Mouse (Mus musculus): ENCODE measurements at regions not wholly inside any gene's neighbourhood (a gene's known extent, or its start where the extent isn't known, plus 50 kb on each side); places are given as distances from the start of the nearest gene placed in this dataset.

GRCm38 (mm10) chr14:46260291-46260980, 118.8 kb upstream of the Gm15217 start:
- Histone ChIP-seq H3K9me3 (no peaks in the 10 kb centered on the region), H3K27me3 (replicated peaks) (no peaks in the 10 kb centered on the region), H3K36me3 (no peaks in the 10 kb centered on the region), H3K4me2 (no peak overlapping the region), H3K4me1 (peaks cover 25% of the 10 kb centered on the region), H3K9ac (no peak overlapping the region), H3K4me3 (no peak overlapping the region), H3K27ac (replicated peaks) (no peak overlapping the region)
- WGBS = 67% methylated on average over 4 of the region's 4 CpGs
- no peak for ATAC-seq (ENCODE audit: extremely low read depth, insufficient number of reproducible peaks, low FRiP score, low TSS enrichment)

GRCm38 (mm10) chr14:46275455-46275854, 103.8 kb upstream of the Gm15217 start:
- no peak for ATAC-seq (ENCODE audit: extremely low read depth, insufficient number of reproducible peaks, low FRiP score, low TSS enrichment)
- no peak overlapping the region for H3K27ac ChIP-seq (replicated peaks)
- H3K4me1 ChIP-seq = no peaks in the 10 kb centered on the region
- WGBS = 89% methylated on average over 10 of the region's 10 CpGs
- H3K4me2 ChIP-seq = no peak overlapping the region
- H3K36me3 ChIP-seq = no peaks in the 10 kb centered on the region
- H3K9me3 ChIP-seq = no peaks in the 10 kb centered on the region
- H3K27me3 ChIP-seq (replicated peaks) = no peaks in the 10 kb centered on the region
- H3K9ac ChIP-seq = no peak overlapping the region
- no peak overlapping the region for H3K4me3 ChIP-seq

- Histone ChIP-seq H3K9me3 (no peaks in the 10 kb centered on the region), H3K9ac (no peak overlapping the region), H3K4me3 (no peak overlapping the region), H3K27me3 (replicated peaks) (no peaks in the 10 kb centered on the region), H3K36me3 (no peaks in the 10 kb centered on the region), H3K4me2 (no peak overlapping the region), H3K4me1 (no peaks in the 10 kb centered on the region), H3K27ac (replicated peaks) (no peak overlapping the region)
- WGBS = 78% methylated on average over 6 of the region's 6 CpGs
- no peak for ATAC-seq (ENCODE audit: extremely low read depth, insufficient number of reproducible peaks, low FRiP score, low TSS enrichment)
Measured at GRCm38 (mm10) chr14:46276926-46277831, 102.0 kb upstream of the Gm15217 start.

GRCm38 (mm10) chr14:46277832-46278611, 101.2 kb upstream of the Gm15217 start:
- no peak overlapping the region for H3K4me3 ChIP-seq
- ATAC-seq (ENCODE audit: extremely low read depth, insufficient number of reproducible peaks, low FRiP score, low TSS enrichment) = no peak
- H3K9me3 ChIP-seq = no peaks in the 10 kb centered on the region
- H3K27ac ChIP-seq (replicated peaks) = no peak overlapping the region
- no peaks in the 10 kb centered on the region for H3K36me3 ChIP-seq
- 80% methylated on average over 9 of the region's 9 CpGs for WGBS
- H3K27me3 ChIP-seq (replicated peaks) = no peaks in the 10 kb centered on the region
- no peak overlapping the region for H3K4me2 ChIP-seq
- no peaks in the 10 kb centered on the region for H3K4me1 ChIP-seq
- no peak overlapping the region for H3K9ac ChIP-seq

- H3K4me1 ChIP-seq = peaks cover 16% of the 10 kb centered on the region
- no peaks in the 10 kb centered on the region for H3K36me3 ChIP-seq
- H3K27me3 ChIP-seq (replicated peaks) = no peaks in the 10 kb centered on the region
- H3K9me3 ChIP-seq = 0 out of 2 replicates have a peak, but pooled peaks cover 4% of the 10 kb centered on the region
- no peak for ATAC-seq (ENCODE audit: extremely low read depth, insufficient number of reproducible peaks, low FRiP score, low TSS enrichment)
- H3K4me2 ChIP-seq = no peak overlapping the region
- H3K27ac ChIP-seq (replicated peaks) = peak overlapping the region; percentile 4; the same call in 1 of the 2 replicates
- no peak overlapping the region for H3K9ac ChIP-seq
- 40% methylated on average over 2 of the region's 2 CpGs for WGBS
- H3K4me3 ChIP-seq = no peak overlapping the region
Measured at GRCm38 (mm10) chr14:46292398-46292797, 86.8 kb upstream of the Gm15217 start.

DNA sequence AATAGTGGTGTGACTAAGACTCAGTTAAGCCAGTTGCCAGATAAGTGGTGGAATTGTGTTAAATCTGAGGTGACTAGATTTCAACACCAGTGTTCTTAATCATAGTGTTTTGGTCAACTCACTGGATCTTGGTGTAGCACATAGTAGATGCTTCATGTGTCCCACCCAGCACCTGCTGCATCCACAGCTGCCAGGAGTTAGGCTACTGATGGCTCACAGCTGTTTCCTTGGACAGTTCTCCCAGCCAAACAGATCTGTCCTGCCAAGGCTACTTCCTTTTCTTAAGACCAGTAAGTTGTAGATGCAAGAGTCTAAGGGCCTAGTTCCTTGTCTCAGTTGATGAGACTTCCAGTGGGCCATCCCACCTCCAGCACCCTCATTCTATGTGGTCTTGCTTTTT, 82.9 kb upstream of the Gm15217 start:
- Histone ChIP-seq H3K27ac (replicated peaks) (no peak overlapping the region), H3K4me3 (no peak overlapping the region), H3K36me3 (no peaks in the 10 kb centered on the region), H3K27me3 (replicated peaks) (no peaks in the 10 kb centered on the region), H3K9me3 (0 out of 2 replicates have a peak, but pooled peaks cover 4% of the 10 kb centered on the region), H3K9ac (no peak overlapping the region), H3K4me2 (no peak overlapping the region), H3K4me1 (peaks cover 16% of the 10 kb centered on the region)
- no peak for ATAC-seq (ENCODE audit: extremely low read depth, insufficient number of reproducible peaks, low FRiP score, low TSS enrichment)

DNA sequence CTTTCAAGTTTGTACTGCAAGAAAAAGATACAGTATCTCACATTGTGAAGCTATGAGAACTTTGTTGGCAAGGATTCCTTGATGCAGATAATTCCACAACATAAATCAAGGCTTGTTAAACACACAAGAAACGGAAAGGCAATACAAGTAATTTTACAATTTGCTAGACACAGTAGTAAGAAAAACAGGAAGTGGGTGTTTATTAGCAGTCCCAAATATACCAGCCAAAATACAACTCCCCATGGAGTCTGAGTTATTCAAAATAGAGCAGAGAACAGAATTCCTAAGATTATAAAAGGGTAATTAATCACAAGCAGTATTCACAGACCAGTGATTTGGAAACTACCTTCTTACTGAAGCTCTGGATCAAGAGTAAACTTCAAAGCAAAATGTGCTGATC, 78.7 kb upstream of the Gm15217 start:
- Histone ChIP-seq H3K9ac (no peak overlapping the region), H3K4me2 (no peak overlapping the region), H3K27me3 (replicated peaks) (no peaks in the 10 kb centered on the region), H3K4me3 (no peak overlapping the region), H3K9me3 (no peaks in the 10 kb centered on the region), H3K4me1 (peaks cover 9% of the 10 kb centered on the region; the same call in 1 of the 2 replicates), H3K36me3 (no peaks in the 10 kb centered on the region), H3K27ac (replicated peaks) (no peak overlapping the region)
- no peak for ATAC-seq (ENCODE audit: extremely low read depth, insufficient number of reproducible peaks, low FRiP score, low TSS enrichment)
- 33% methylated on average over 1 of the region's 1 CpGs for WGBS

DNA sequence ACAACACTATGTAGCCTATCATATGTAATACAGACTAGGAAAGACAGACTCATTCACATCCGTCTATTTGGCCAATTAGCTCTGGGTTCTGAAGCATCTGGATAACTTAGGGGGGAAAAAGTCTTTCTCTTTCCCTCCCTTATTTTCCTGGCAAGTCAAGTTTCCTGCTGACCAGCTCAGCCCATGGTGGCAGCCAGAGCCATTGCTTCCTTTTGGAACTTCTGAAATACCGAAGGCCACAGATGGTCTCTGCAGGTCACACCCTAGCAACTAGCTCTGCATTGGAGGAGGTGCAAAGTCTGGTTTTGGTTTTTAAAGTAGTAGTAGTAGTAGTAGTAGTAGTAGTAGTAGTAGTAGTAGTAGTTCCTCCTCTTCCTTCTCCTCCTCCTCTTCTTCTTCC, 76.6 kb upstream of the Gm15217 start:
- no peaks in the 10 kb centered on the region for H3K36me3 ChIP-seq
- peaks cover 17% of the 10 kb centered on the region; the same call in 1 of the 2 replicates for H3K4me1 ChIP-seq
- no peak overlapping the region for H3K4me3 ChIP-seq
- H3K27me3 ChIP-seq (replicated peaks) = no peaks in the 10 kb centered on the region
- no peak overlapping the region for H3K27ac ChIP-seq (replicated peaks)
- WGBS = 74% methylated on average over 2 of the region's 2 CpGs
- H3K4me2 ChIP-seq = no peak overlapping the region
- H3K9ac ChIP-seq = no peak overlapping the region
- ATAC-seq (ENCODE audit: extremely low read depth, insufficient number of reproducible peaks, low FRiP score, low TSS enrichment) = no peak
- no peaks in the 10 kb centered on the region for H3K9me3 ChIP-seq

DNA sequence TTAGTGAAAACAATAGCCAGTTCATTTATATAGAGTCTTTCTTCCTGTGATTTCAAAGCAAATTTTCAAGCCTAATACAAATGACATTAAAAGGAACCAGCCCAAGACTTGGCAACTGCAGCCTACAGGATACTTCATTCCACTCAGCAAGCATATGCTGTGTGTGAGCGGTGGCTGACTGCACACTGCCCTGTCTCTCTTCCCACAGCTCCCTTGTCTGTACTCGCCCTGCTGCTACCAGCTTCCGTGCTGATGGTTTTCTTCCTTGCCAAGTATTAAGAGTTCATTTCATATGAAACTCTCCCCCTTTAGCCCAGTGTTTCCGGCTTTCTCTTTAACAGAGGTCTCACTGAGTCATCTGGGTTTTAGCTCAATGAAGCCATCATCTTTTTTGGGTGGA, 73.9 kb upstream of the Gm15217 start:
- no peaks in the 10 kb centered on the region for H3K36me3 ChIP-seq
- H3K4me3 ChIP-seq = no peak overlapping the region
- H3K4me2 ChIP-seq = no peak overlapping the region
- peaks cover 19% of the 10 kb centered on the region; the same call in 1 of the 2 replicates for H3K4me1 ChIP-seq
- no peak for ATAC-seq (ENCODE audit: extremely low read depth, insufficient number of reproducible peaks, low FRiP score, low TSS enrichment)
- H3K27me3 ChIP-seq (replicated peaks) = no peaks in the 10 kb centered on the region
- no peak overlapping the region for H3K9ac ChIP-seq
- H3K9me3 ChIP-seq = no peaks in the 10 kb centered on the region
- 62% methylated on average over 4 of the region's 4 CpGs for WGBS
- H3K27ac ChIP-seq (replicated peaks) = peak overlapping the region; percentile 39

- WGBS = 77% methylated on average over 4 of the region's 4 CpGs
- no peaks in the 10 kb centered on the region for H3K36me3 ChIP-seq
- no peaks in the 10 kb centered on the region for H3K27me3 ChIP-seq (replicated peaks)
- no peak for ATAC-seq (ENCODE audit: extremely low read depth, insufficient number of reproducible peaks, low FRiP score, low TSS enrichment)
- no peak overlapping the region for H3K27ac ChIP-seq (replicated peaks)
- H3K4me1 ChIP-seq = peaks cover 17% of the 10 kb centered on the region
- H3K9ac ChIP-seq = no peak overlapping the region
- H3K4me3 ChIP-seq = no peak overlapping the region
- no peak overlapping the region for H3K4me2 ChIP-seq
- no peaks in the 10 kb centered on the region for H3K9me3 ChIP-seq
Measured at GRCm38 (mm10) chr14:46313064-46313463, 66.2 kb upstream of the Gm15217 start.

GRCm38 (mm10) chr14:46316521-46316920, 62.7 kb upstream of the Gm15217 start:
- Histone ChIP-seq H3K36me3 (no peaks in the 10 kb centered on the region), H3K4me3 (no peak overlapping the region), H3K9ac (no peak overlapping the region), H3K9me3 (no peaks in the 10 kb centered on the region), H3K4me2 (no peak overlapping the region), H3K4me1 (peaks cover 19% of the 10 kb centered on the region), H3K27ac (replicated peaks) (no peak overlapping the region), H3K27me3 (replicated peaks) (no peaks in the 10 kb centered on the region)
- WGBS = 78% methylated on average over 5 of the region's 5 CpGs
- ATAC-seq (ENCODE audit: extremely low read depth, insufficient number of reproducible peaks, low FRiP score, low TSS enrichment) = no peak
